Mouse (Mus musculus) small intestine, adult 2 months (tissue): ENCODE measurements around the gene Mpo. TPM values are rescaled to one million over a fixed set of nuclear protein-coding genes. Genes with fewer than 3 reads are reported as not detected.

Source experiments
- H3K27ac ChIP-seq: fragments of 200-500 bp; 2 replicates; pipeline ENCODE4 v1.5.1; 2012; ENCODE audit warnings: low read depth, low read length, control low read depth, inconsistent platforms; ENCODE audit not compliant: insufficient read depth
- H3K27me3 ChIP-seq: fragments of 200-500 bp; 2 replicates; pipeline ENCODE4 v1.6.1; 2012; ENCODE audit warnings: mild to moderate bottlenecking, moderate library complexity, low read length, inconsistent platforms; ENCODE audit not compliant: control insufficient read depth, insufficient read depth
- H3K36me3 ChIP-seq: fragments of 200-500 bp; 2 replicates; pipeline ENCODE4 v1.6.1; 2012; ENCODE audit warnings: mild to moderate bottlenecking, low read length, control low read depth, inconsistent platforms; ENCODE audit not compliant: control insufficient read depth, insufficient read depth
- H3K4me1 ChIP-seq: fragments of 200-500 bp; 2 replicates; pipeline ENCODE4 v1.6.1; 2012; ENCODE audit warnings: low read length, inconsistent platforms, mixed read lengths; ENCODE audit not compliant: control insufficient read depth, insufficient read depth, insufficient read length
- H3K4me3 ChIP-seq: fragments of 200-500 bp; 2 replicates; pipeline ENCODE4 v1.5.1; 2012; ENCODE audit warnings: low read depth, mild to moderate bottlenecking, control low read depth, inconsistent platforms, low read length, moderate library complexity
- CTCF ChIP-seq: fragments of 200-500 bp; IDR thresholded peaks from 2 replicates; pipeline ENCODE4 v1.5.1; 2012; ENCODE audit warnings: low read depth, mild to moderate bottlenecking, control low read depth, inconsistent platforms, low read length, moderate library complexity, mixed read lengths; ENCODE audit not compliant: insufficient replicate concordance, insufficient read length; ENCODE audit errors: extremely low read depth
- POLR2A ChIP-seq: fragments of 200-500 bp; IDR thresholded peaks from 2 replicates; pipeline ENCODE4 v1.6.1; 2012; ENCODE audit warnings: low read depth, mild to moderate bottlenecking, control low read depth, inconsistent platforms, low read length, moderate library complexity
- WGBS: fragments of 180-500 bp; shearing (Covaris S2); methylation state at CpG from one replicate; pipeline ENCODE4 v1.1.7; 2018; 5-methylcytosine and 5-hydroxymethylcytosine counted together
- polyA plus RNA-seq: library from polyadenylated mRNA; depleted of rRNA; stranded (reverse); fragments of >200 nt; gene quantifications from 2 replicates; pipeline ENCODE4 v1.2.3, GENCODE M21; 2012

Mpo gene
- polyA plus RNA-seq, 1 experiment: 0.08 TPM

- Histone ChIP-seq H3K4me3 (peak overlapping the region; percentile 44), H3K27ac (peak overlapping the region; percentile 89), H3K4me1 (peaks cover 2% of the 10 kb centered on the region; the same call in 1 of the 2 replicates), H3K36me3 (peaks cover 10% of the 10 kb centered on the region), H3K27me3 (no peaks in the 10 kb centered on the region)
- WGBS: 20% methylated on average over 19 of the region's 19 CpGs
- 0 out of 2 replicates have a peak, but pooled peaks have one; percentile 12 for TF ChIP-seq CTCF
- peak; percentile 73 for TF ChIP-seq POLR2A
Observed at GRCm38 (mm10) chr11:87748132-87749119, 45.0 kb upstream of the Mpo start.

- H3K27me3 ChIP-seq: no peaks in the 10 kb centered on the region
- no peak for TF ChIP-seq CTCF
- no peak for TF ChIP-seq POLR2A
- H3K4me1 ChIP-seq: peaks cover 2% of the 10 kb centered on the region; the same call in 1 of the 2 replicates
- peaks cover 4% of the 10 kb centered on the region for H3K36me3 ChIP-seq
- WGBS: 57% methylated on average over 18 of the region's 18 CpGs
- peak overlapping the region; percentile 89 for H3K27ac ChIP-seq
- peak overlapping the region; percentile 30 for H3K4me3 ChIP-seq
Observed at GRCm38 (mm10) chr11:87749192-87750042, 44.0 kb upstream of the Mpo start.

- H3K4me1 ChIP-seq: peaks cover 2% of the 10 kb centered on the region; the same call in 1 of the 2 replicates
- TF ChIP-seq POLR2A (no peak), CTCF (no peak)
- H3K4me3 ChIP-seq: peak overlapping the region; percentile 21
Observed at GRCm38 (mm10) chr11:87750043-87750421, 43.3 kb upstream of the Mpo start.

DNA sequence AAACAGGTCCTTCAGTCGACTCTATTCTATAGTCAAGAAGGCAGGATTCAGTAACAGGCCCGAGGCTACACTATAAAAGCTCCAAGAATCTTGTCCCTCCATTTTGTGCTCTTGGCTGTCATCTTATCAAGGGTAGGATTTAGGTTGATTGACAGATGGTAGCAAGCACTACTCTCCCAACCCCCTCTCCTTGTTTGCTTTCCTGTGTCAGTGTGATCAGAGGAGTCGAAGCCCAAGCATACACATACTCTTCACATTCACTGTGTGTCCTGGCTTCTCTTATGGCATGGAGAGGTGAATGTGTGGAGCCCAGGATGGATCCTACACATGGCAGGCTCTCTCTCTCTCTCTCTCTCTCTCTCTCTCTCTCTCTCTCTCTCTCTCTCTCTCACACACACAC lies 42.9 kb upstream of the Mpo start:
- 55% methylated on average over 3 of the region's 3 CpGs for WGBS
- peaks cover 2% of the 10 kb centered on the region; the same call in 1 of the 2 replicates for H3K4me1 ChIP-seq
- no peak overlapping the region for H3K4me3 ChIP-seq
- no peaks in the 10 kb centered on the region for H3K36me3 ChIP-seq
- peak overlapping the region; percentile 88 for H3K27ac ChIP-seq
- no peaks in the 10 kb centered on the region for H3K27me3 ChIP-seq
- TF ChIP-seq POLR2A (no peak), CTCF (no peak)

More at GRCm38 (mm10) chr11:87750043-87750421, 43.3 kb upstream of the Mpo start:
- WGBS: 73% methylated on average over 11 of the region's 11 CpGs
- H3K27ac ChIP-seq: peak overlapping the region; percentile 88
- no peaks in the 10 kb centered on the region for H3K36me3 ChIP-seq
- no peaks in the 10 kb centered on the region for H3K27me3 ChIP-seq

DNA sequence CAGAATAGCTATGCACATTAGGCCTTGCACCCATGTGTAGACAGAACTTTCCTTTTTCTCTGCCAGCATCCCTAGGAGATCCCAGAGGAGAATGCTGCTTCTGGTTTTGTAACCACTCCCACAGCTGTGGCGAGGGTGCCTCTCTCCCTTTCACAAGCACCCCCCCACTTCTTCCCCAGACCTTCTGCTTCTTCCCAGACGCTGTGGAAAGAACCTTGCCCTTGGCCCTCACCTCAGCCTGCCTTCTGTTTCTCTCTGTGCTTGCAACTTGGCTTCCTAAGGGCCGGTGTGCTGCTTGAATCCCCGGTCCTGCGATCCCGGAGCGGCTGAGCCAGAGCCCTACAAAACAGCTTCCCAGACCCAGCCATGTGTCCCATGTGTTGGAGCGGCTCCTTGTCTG lies 42.4 kb upstream of the Mpo start:
- H3K27me3 ChIP-seq: no peaks in the 10 kb centered on the region
- peak overlapping the region; percentile 88 for H3K27ac ChIP-seq
- no peaks in the 10 kb centered on the region for H3K36me3 ChIP-seq
- WGBS: 80% methylated on average over 8 of the region's 8 CpGs
- H3K4me1 ChIP-seq: peaks cover 2% of the 10 kb centered on the region; the same call in 1 of the 2 replicates
- H3K4me3 ChIP-seq: peak overlapping the region; percentile 51
- TF ChIP-seq POLR2A: no peak
- TF ChIP-seq CTCF: no peak

DNA sequence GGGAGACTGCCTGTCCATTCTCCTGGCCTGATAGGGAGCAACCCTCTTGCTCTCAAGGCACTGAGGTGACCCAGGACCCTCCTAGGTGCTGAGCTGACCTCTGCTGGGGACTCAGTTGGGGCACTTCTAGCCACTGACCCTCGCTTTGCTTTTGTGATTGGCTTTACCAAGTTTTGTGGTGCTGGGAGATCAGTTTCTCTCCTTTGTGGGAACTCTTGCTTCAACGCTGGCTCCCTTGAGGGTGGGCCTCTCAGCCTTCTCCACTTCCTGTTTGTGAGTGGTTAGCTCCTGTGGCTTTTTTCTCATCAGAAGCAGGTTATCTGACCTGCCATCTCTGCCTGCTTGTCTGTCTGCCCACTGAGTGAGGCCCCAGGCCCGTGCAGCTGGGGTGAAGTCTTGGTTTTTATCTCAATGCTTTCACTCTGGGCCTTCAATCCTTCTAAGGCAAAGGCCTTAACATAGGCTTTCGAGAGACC lies 41.9 kb upstream of the Mpo start:
- WGBS: 63% methylated on average over 4 of the region's 4 CpGs
- TF ChIP-seq POLR2A (no peak; the same call in 1 of the 2 replicates), CTCF (no peak)
- H3K27ac ChIP-seq: peak overlapping the region; percentile 90
- no peaks in the 10 kb centered on the region for H3K36me3 ChIP-seq
- H3K27me3 ChIP-seq: no peaks in the 10 kb centered on the region
- peaks cover 2% of the 10 kb centered on the region; the same call in 1 of the 2 replicates for H3K4me1 ChIP-seq
- H3K4me3 ChIP-seq: peak overlapping the region; percentile 51
